Mouse (Mus musculus): ENCODE measurements around the gene Taar6. TPM values are rescaled to one million over a fixed set of nuclear protein-coding genes. Genes with fewer than 3 reads are reported as not detected.

Taar6 gene
- not detected for polyA plus RNA-seq (2017; shearing (Covaris generic))

GRCm38 (mm10) chr10:23985546-23985945 lies at the start of gene Taar6:
Taar6 (minus strand) TSS chr10:23985646.

GRCm38 (mm10) chr10:24026922-24027321 lies 41.5 kb upstream of the Taar6 start, which contains the start of gene Taar7d:
Taar7d (plus strand) TSS chr10:24027222.

GRCm38 (mm10) chr10:23999639-24000038 lies 14.2 kb upstream of the Taar6 start, which contains the start of gene Taar7b:
Taar7b (plus strand) TSS chr10:23999939.

GRCm38 (mm10) chr10:23993381-23993780 lies 7.9 kb upstream of the Taar6 start, which contains the start of gene Taar7a:
Taar7a (minus strand) TSS chr10:23993481.

GRCm38 (mm10) chr10:23970656-23971165 lies 14.7 kb downstream of the Taar6 start, which contains the start of gene Taar5:
Taar5 (plus strand) TSS chr10:23970706.

GRCm38 (mm10) chr10:23960444-23960915 lies 25.0 kb downstream of the Taar6 start, which contains the start of gene Taar4:
Taar4 (plus strand) TSS chr10:23960494.

GRCm38 (mm10) chr10:23949508-23950005 lies 35.9 kb downstream of the Taar6 start, which contains the start of gene Taar3:
Taar3 (plus strand) TSS chr10:23949558.

GRCm38 (mm10) chr10:23938312-23938711 lies 47.1 kb downstream of the Taar6 start, which contains the start of gene Taar2:
Taar2 (plus strand) TSS chr10:23938572.

Other genes starting within 250 kb of the Taar6 start
- gene Rps12, start 198.4 kb downstream of the Taar6 start, polyA plus RNA-seq (2017; shearing (Covaris generic)), result 33.0 TPM
- gene Slc18b1, start 188.7 kb downstream of the Taar6 start, polyA plus RNA-seq (2017; shearing (Covaris generic)), result 0.12 TPM
- gene Vnn3, start 134.2 kb downstream of the Taar6 start, polyA plus RNA-seq (2017; shearing (Covaris generic)), result not detected
- not detected for gene Vnn1, start 91.0 kb downstream of the Taar6 start, polyA plus RNA-seq (2017; shearing (Covaris generic))
- not detected for gene Taar1, start 65.3 kb downstream of the Taar6 start, polyA plus RNA-seq (2017; shearing (Covaris generic))
- gene Taar2, start 47.1 kb downstream of the Taar6 start, polyA plus RNA-seq (2017; shearing (Covaris generic)), result not detected
- not detected for gene Taar3, start 36.1 kb downstream of the Taar6 start, polyA plus RNA-seq (2017; shearing (Covaris generic))
- gene Taar4, start 25.2 kb downstream of the Taar6 start, polyA plus RNA-seq (2017; shearing (Covaris generic)), result not detected
- not detected for gene Taar5, start 14.9 kb downstream of the Taar6 start, polyA plus RNA-seq (2017; shearing (Covaris generic))
- not detected for gene Taar7a, start 7.8 kb upstream of the Taar6 start, polyA plus RNA-seq (2017; shearing (Covaris generic))
- gene Taar7b, start 14.3 kb upstream of the Taar6 start, polyA plus RNA-seq (2017; shearing (Covaris generic)), result not detected
- 0.44 TPM for gene Taar7d, start 41.6 kb upstream of the Taar6 start, polyA plus RNA-seq (2017; shearing (Covaris generic))
- not detected for gene Taar7e, start 52.0 kb upstream of the Taar6 start, polyA plus RNA-seq (2017; shearing (Covaris generic))
- gene Taar7f, start 63.9 kb upstream of the Taar6 start, polyA plus RNA-seq (2017; shearing (Covaris generic)), result not detected
- gene Taar8a, start 90.9 kb upstream of the Taar6 start, polyA plus RNA-seq (2017; shearing (Covaris generic)), result not detected
- gene Taar8b, start 106.6 kb upstream of the Taar6 start, polyA plus RNA-seq (2017; shearing (Covaris generic)), result not detected
- not detected for gene Taar8c, start 116.3 kb upstream of the Taar6 start, polyA plus RNA-seq (2017; shearing (Covaris generic))
- gene Taar9, start 123.9 kb upstream of the Taar6 start, polyA plus RNA-seq (2017; shearing (Covaris generic)), result not detected
- gene Stx7, start 163.7 kb upstream of the Taar6 start, polyA plus RNA-seq (2017; shearing (Covaris generic)), result 20.8 TPM
- gene Moxd1, start 237.9 kb upstream of the Taar6 start, polyA plus RNA-seq (2017; shearing (Covaris generic)), result not detected

Data from naive thymus-derived CD4-positive, alpha-beta T cell, adult 5 months (primary cell).